13 mouse cellular contexts compared by ENCODE assay signal in the genomic region with DNA sequence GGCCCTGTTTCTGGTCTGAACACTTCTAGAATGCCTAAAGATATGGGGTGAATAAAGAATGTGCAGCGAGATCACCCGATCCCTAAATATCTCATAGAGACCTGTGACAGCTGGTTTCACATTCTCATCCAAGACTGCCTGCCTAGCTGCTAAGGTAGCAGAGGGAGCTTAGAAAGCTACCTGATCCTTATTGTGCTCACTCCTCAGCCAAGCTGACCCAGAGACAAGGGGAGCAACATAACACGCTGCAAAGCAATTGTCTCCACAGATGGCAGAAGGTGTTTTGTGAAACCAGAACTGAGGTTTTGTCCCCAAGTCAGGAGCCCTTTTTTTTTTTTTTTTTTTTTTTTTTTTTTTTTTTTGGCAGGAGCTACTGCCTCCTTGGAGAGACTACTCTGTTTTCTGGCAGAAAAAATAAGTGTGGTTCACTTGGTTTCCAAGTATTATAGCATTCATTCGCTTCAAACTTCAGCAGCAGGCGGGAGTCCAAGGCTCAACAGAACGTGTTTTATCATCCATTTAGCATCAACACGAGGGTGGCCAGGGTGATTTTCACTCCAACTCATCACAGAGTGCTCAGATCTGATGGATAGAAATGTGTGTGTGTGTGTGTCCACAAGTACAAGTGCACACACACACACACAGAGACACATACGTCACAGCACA. TPM values are rescaled to one million over a fixed set of nuclear protein-coding genes. Genes with fewer than 3 reads are reported as not detected.
DNase-seq lines count a peak whose midpoint lies in the region; ATAC-seq lines count a peak whose summit lies in the region.
"Had no signal": no experiment of that assay in that cellular context is flagged by ENCODE, and none has a peak within 500 bp of the region (broad histone marks: within the 10 kb centered on the region; RNA-seq: fewer than 3 reads in every experiment).

No protein-coding gene starts in this region.

- H3K4me1 ChIP-seq in hindbrain, embryonic 13.5 days (replicated peaks), result peaks cover 19% of the 10 kb centered on the region
- no peaks in the 10 kb centered on the region for H3K4me1 ChIP-seq in hindbrain, embryonic 11.5 days (replicated peaks; ENCODE audit: control insufficient read depth, insufficient read depth, low read length)
- no peaks in the 10 kb centered on the region for H3K4me1 ChIP-seq in neural tube, embryonic 14.5 days (ENCODE audit: control insufficient read depth, insufficient read depth, low read length)
- H3K4me1 ChIP-seq: heart, embryonic 15.5 days; liver, embryonic 12.5 days had no signal

- WGBS in hindbrain, embryonic 13.5 days, result 82% methylated on average over 8 of the region's 8 CpGs
- WGBS in hindbrain, embryonic 11.5 days, result 88% methylated on average over 8 of the region's 8 CpGs
- 81% methylated on average over 8 of the region's 8 CpGs for WGBS in neural tube, embryonic 14.5 days

- H3K36me3 ChIP-seq in hindbrain, embryonic 13.5 days, result peaks cover 30% of the 10 kb centered on the region
- H3K36me3 ChIP-seq in hindbrain, embryonic 11.5 days (ENCODE audit: control insufficient read depth, insufficient read depth, low read length), result no peaks in the 10 kb centered on the region
- H3K36me3 ChIP-seq in neural tube, embryonic 14.5 days (ENCODE audit: control insufficient read depth, insufficient read depth, low read length), result peaks cover 4% of the 10 kb centered on the region; the same call in 1 of the 2 replicates
- H3K36me3 ChIP-seq: heart, embryonic 15.5 days; liver, embryonic 12.5 days had no signal

- no peak for ATAC-seq in hindbrain, embryonic 13.5 days (ENCODE audit: low FRiP score)
- ATAC-seq in hindbrain, embryonic 11.5 days (ENCODE audit: low FRiP score), result no peak
- ATAC-seq in neural tube, embryonic 14.5 days (ENCODE audit: low read depth), result no peak
- ATAC-seq: liver, embryonic 12.5 days had no signal

- no peaks in the 10 kb centered on the region for H3K9me3 ChIP-seq in hindbrain, embryonic 13.5 days
- no peaks in the 10 kb centered on the region for H3K9me3 ChIP-seq in hindbrain, embryonic 11.5 days (ENCODE audit: control insufficient read depth, low read length)
- no peaks in the 10 kb centered on the region for H3K9me3 ChIP-seq in neural tube, embryonic 14.5 days (ENCODE audit: control insufficient read depth, low read length)
- H3K9me3 ChIP-seq: heart, embryonic 15.5 days; liver, embryonic 12.5 days had no signal

- H3K27ac ChIP-seq in hindbrain, embryonic 13.5 days, result peak overlapping the region; percentile 48
- no peak overlapping the region for H3K27ac ChIP-seq in hindbrain, embryonic 11.5 days (ENCODE audit: low read depth, low read length)
- 0 out of 2 replicates have a peak overlapping the region, but pooled peaks have one; percentile 28 for H3K27ac ChIP-seq in neural tube, embryonic 14.5 days (ENCODE audit: low read depth, low read length)
- H3K27ac ChIP-seq: heart, embryonic 15.5 days; liver, embryonic 12.5 days; macrophage had no signal

- no peak overlapping the region for H3K9ac ChIP-seq in hindbrain, embryonic 13.5 days
- H3K9ac ChIP-seq in hindbrain, embryonic 11.5 days (ENCODE audit: low read depth, low read length), result no peak overlapping the region
- H3K9ac ChIP-seq in neural tube, embryonic 14.5 days (replicated peaks; ENCODE audit: low read depth, low read length), result no peak overlapping the region
- H3K9ac ChIP-seq: heart, embryonic 15.5 days; liver, embryonic 12.5 days had no signal

- no peak overlapping the region for H3K4me2 ChIP-seq in hindbrain, embryonic 13.5 days
- no peak overlapping the region for H3K4me2 ChIP-seq in hindbrain, embryonic 11.5 days (replicated peaks; ENCODE audit: low read depth, low read length)
- no peak overlapping the region for H3K4me2 ChIP-seq in neural tube, embryonic 14.5 days (ENCODE audit: low read depth, low read length)
- H3K4me2 ChIP-seq: heart, embryonic 15.5 days; liver, embryonic 12.5 days had no signal

- H3K4me3 ChIP-seq in hindbrain, embryonic 13.5 days, result no peak overlapping the region
- H3K4me3 ChIP-seq in hindbrain, embryonic 11.5 days (ENCODE audit: low read depth, low read length), result no peak overlapping the region
- no peak overlapping the region for H3K4me3 ChIP-seq in neural tube, embryonic 14.5 days (ENCODE audit: low read depth, low read length)
- H3K4me3 ChIP-seq: heart, embryonic 15.5 days; liver, embryonic 12.5 days had no signal

- DNase-seq in hindbrain, embryonic 11.5 days (ENCODE audit: low spot score), result no peak
- DNase-seq in 3T3-L1 (ENCODE audit: low read depth, low spot score), result peak; percentile 41
- DNase-seq in brain, adult 2 months (ENCODE audit: low read depth, low spot score), result peak; percentile 72
- no peak for DNase-seq in testis, postnatal 14 days (ENCODE audit: low spot score)
- no peak for DNase-seq in urinary bladder, postnatal 36 days (ENCODE audit: low spot score in 2 of 2)
- DNase-seq: cerebellum, adult 11 months; kidney, adult 11 months; thymus, postnatal 36 days had no signal

- H3K27me3 ChIP-seq in hindbrain, embryonic 13.5 days, result no peaks in the 10 kb centered on the region
- no peaks in the 10 kb centered on the region for H3K27me3 ChIP-seq in hindbrain, embryonic 11.5 days (ENCODE audit: control insufficient read depth, insufficient read depth, low read length)
- H3K27me3 ChIP-seq in neural tube, embryonic 14.5 days (ENCODE audit: control insufficient read depth, insufficient read depth, low read length), result no peaks in the 10 kb centered on the region
- H3K27me3 ChIP-seq: heart, embryonic 15.5 days; liver, embryonic 12.5 days had no signal

RNA-seq across cellular contexts. Expression of a gene that starts 22.6 kb away (rescaled TPM):
- polyA plus RNA-seq in hindbrain, embryonic 13.5 days (2015; fragmentation: Nextera tagmentation; extraction: Ambion mirVana), result 145 and 171 TPM in 2 replicates
- polyA plus RNA-seq in hindbrain, embryonic 11.5 days (2014; fragmentation: Nextera tagmentation; extraction: Ambion mirVana), result 84.6 and 84.9 TPM in 2 replicates
- polyA plus RNA-seq in neural tube, embryonic 14.5 days (2014; fragmentation: Nextera tagmentation; extraction: Ambion mirVana), result 114 and 145 TPM in 2 replicates

Comparison
In these comparisons a context has a peak if more than half of its experiments do, and no peak if none do; other contexts are left out.
1. DNase-seq: peak in 3T3-L1 (single experiment) and brain, adult 2 months (single experiment); none in hindbrain, embryonic 11.5 days (single experiment), testis, postnatal 14 days (single experiment) and urinary bladder, postnatal 36 days (0 of 2).